Mouse (Mus musculus) heart, embryonic 15.5 days (tissue): ENCODE measurements around the gene Shank2. TPM values are rescaled to one million over a fixed set of nuclear protein-coding genes. Genes with fewer than 3 reads are reported as not detected.

Source experiments
- ATAC-seq: fragments of 200-750 bp; cut with Nextera tagmentation; replicated peaks from 2 replicates; pipeline ENCODE4 v1.8.0; 2017; ENCODE audit warnings: low read depth, moderate TSS enrichment; ENCODE audit not compliant: insufficient number of reproducible peaks, insufficient read depth, low FRiP score
- H3K27ac ChIP-seq: fragments of 300-500 bp; sonication (generic); 2 replicates; pipeline ENCODE4 v1.5.1; 2015; ENCODE audit warnings: mild to moderate bottlenecking, inconsistent platforms
- H3K27me3 ChIP-seq: fragments of 300-500 bp; sonication (generic); 2 replicates; pipeline ENCODE4 v1.6.1; 2015; ENCODE audit warnings: inconsistent platforms
- H3K36me3 ChIP-seq: fragments of 300-500 bp; sonication (generic); 2 replicates; pipeline ENCODE4 v1.6.1; 2015; ENCODE audit warnings: mild to moderate bottlenecking, inconsistent platforms
- H3K4me1 ChIP-seq: fragments of 300-500 bp; sonication (generic); replicated peaks from 2 replicates; pipeline ENCODE4 v1.6.1; 2015; ENCODE audit warnings: inconsistent platforms
- H3K4me2 ChIP-seq: fragments of 300-500 bp; sonication (generic); 2 replicates; pipeline ENCODE4 v1.6.1; 2015; ENCODE audit warnings: inconsistent platforms, mild to moderate bottlenecking, moderate library complexity
- H3K4me3 ChIP-seq: fragments of 300-500 bp; sonication (generic); 2 replicates; pipeline ENCODE4 v1.5.1; 2015; ENCODE audit warnings: mild to moderate bottlenecking, inconsistent platforms
- H3K9ac ChIP-seq: fragments of 300-500 bp; sonication (generic); 2 replicates; pipeline ENCODE4 v1.6.1; 2015; ENCODE audit warnings: mild to moderate bottlenecking, inconsistent platforms
- H3K9me3 ChIP-seq: fragments of 300-500 bp; sonication (generic); replicated peaks from 2 replicates; pipeline ENCODE4 v1.6.1; 2016; ENCODE audit warnings: inconsistent platforms
- WGBS: fragments of 180-500 bp; shearing (Covaris S2); methylation state at CpG from one replicate; pipeline ENCODE4 v1.1.7; 2015; ENCODE audit warnings: mixed read lengths; 5-methylcytosine and 5-hydroxymethylcytosine counted together
- polyA plus RNA-seq: library from polyadenylated mRNA; unstranded; fragments of >200 nt; fragmentation: Nextera tagmentation; extraction: Ambion mirVana; gene quantifications from 2 replicates; pipeline ENCODE4 v1.2.1, GENCODE M21; 2015

Shank2 gene
- polyA plus RNA-seq, 1 experiment from 2014 or later, result 0.50 TPM

DNA sequence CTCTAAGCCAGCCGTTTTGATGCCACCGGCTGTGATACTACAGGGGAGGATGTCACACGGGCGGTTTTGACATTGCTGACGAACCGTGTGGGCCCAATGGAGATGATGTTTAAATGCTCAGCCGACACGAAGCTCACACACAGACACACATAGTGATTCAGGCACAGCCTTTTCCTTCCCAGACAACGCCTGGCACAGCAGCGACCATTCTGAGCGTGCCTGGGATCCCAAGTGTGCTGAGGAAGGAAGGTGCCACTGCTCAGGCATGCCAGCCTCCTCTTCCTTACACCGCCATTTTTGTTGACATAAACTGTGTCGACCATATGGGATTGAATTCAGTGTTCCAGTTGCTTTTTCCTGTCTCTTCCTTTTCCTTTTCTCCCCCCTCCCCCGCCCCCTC is 172.6 kb downstream of the Shank2 start:
- no peak overlapping the region for H3K9ac ChIP-seq
- H3K36me3 ChIP-seq, result no peaks in the 10 kb centered on the region
- H3K27ac ChIP-seq, result no peak overlapping the region
- H3K9me3 ChIP-seq, result no peaks in the 10 kb centered on the region
- H3K27me3 ChIP-seq, result peaks cover 56% of the 10 kb centered on the region
- 78% methylated on average over 14 of the region's 14 CpGs for WGBS
- peaks cover 21% of the 10 kb centered on the region for H3K4me1 ChIP-seq
- no peak overlapping the region for H3K4me2 ChIP-seq
- ATAC-seq, result no peak
- no peak overlapping the region for H3K4me3 ChIP-seq

DNA sequence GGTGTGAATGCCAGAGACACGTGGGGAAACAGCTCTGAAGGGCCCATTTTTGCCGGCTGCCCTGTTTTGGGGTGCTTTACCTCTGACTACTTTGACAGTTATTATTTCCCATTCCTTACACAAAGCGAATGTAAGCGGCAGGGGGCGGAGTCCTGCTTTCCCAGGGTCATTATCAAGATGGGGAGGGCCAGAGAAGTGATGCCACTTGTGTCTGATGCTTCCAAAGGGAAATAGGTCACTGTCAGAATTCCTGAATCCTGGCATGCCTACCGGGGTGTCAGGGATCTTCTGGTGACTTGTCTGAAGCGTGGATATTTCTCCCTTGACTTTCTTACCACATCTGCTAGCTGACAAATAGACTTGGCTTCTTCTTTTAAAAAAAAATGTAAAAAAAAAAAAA is 173.3 kb downstream of the Shank2 start:
- Histone ChIP-seq H3K9me3 (no peaks in the 10 kb centered on the region), H3K9ac (no peak overlapping the region), H3K27ac (no peak overlapping the region), H3K36me3 (no peaks in the 10 kb centered on the region), H3K27me3 (peaks cover 56% of the 10 kb centered on the region), H3K4me3 (peak overlapping the region; percentile 43; the same call in 1 of the 2 replicates), H3K4me1 (peaks cover 18% of the 10 kb centered on the region), H3K4me2 (peak overlapping the region; percentile 76)
- ATAC-seq, result no peak
- 24% methylated on average over 7 of the region's 7 CpGs for WGBS

DNA sequence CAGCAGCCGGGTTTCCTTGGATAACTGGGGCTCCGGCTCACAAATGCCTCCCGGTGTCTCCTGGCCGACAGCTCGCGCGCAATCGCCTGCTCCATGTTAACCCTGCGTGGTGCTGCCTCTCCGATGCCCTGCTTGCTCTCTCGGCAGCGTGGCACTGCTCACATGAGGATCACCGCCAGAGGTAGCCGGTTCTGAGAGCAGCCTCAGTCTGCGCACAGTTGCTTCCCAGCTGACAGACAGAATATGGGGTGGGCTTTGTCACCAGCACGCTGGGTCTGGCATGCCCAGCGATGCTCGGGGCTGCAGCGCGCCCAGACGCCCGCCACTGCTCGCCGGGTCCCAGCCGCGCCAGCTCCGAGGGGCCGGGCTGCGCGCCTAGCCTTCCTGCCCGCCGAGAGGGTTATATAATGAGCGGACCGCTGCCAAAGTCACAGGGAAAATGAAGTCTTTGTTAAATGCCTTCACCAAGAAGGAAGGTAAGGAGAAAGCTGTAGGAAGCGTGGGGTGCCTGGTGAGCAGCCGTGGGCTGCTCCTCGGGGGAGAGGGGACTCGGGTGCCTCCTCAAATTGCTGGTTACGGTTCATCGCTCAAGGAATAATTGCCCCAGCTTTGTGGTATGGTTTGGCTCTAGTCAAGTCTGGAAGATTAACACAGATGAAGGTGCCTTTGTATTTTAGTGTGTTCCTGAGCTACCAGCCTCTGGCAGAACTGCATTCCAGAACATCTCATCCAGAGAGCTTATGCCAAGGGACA is 173.9 kb downstream of the Shank2 start:
- peak overlapping the region; percentile 43 for H3K4me3 ChIP-seq
- H3K36me3 ChIP-seq, result no peaks in the 10 kb centered on the region
- no peaks in the 10 kb centered on the region for H3K9me3 ChIP-seq
- H3K27ac ChIP-seq, result no peak overlapping the region
- no peak for ATAC-seq
- peaks cover 15% of the 10 kb centered on the region for H3K4me1 ChIP-seq
- peaks cover 58% of the 10 kb centered on the region for H3K27me3 ChIP-seq
- H3K9ac ChIP-seq, result peak overlapping the region; percentile 38
- WGBS, result 9% methylated on average over 40 of the region's 40 CpGs
- peak overlapping the region; percentile 76 for H3K4me2 ChIP-seq

DNA sequence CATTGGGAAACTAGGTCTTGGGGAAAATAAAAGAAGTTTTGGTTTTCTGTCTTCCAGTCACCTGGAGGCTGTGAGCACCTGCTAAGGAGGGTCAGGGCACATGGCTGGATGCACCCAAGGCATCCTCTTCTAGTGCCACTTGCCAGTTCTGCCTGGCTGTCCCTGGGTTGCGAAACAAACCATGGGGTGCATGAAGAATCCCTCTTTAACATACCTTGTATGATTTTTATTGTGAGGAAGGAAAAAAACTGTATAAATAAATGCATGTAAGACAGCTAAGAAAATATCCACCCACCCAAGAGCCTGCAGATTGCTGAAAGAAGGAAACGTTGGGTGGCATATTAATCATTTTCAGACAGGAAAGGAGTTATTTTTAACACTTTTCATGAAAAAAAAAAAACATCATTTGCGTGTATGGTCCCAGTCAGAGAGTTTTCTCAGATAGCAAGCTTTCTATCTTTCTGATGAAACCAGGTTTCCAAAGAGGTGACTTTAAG is 174.6 kb downstream of the Shank2 start:
- Histone ChIP-seq H3K4me2 (peak overlapping the region; percentile 76), H3K36me3 (no peaks in the 10 kb centered on the region), H3K4me1 (peaks cover 8% of the 10 kb centered on the region), H3K4me3 (peak overlapping the region; percentile 43; the same call in 1 of the 2 replicates), H3K9ac (no peak overlapping the region), H3K27me3 (peaks cover 58% of the 10 kb centered on the region), H3K27ac (no peak overlapping the region), H3K9me3 (no peaks in the 10 kb centered on the region)
- 61% methylated on average over 3 of the region's 3 CpGs for WGBS
- ATAC-seq, result no peak

DNA sequence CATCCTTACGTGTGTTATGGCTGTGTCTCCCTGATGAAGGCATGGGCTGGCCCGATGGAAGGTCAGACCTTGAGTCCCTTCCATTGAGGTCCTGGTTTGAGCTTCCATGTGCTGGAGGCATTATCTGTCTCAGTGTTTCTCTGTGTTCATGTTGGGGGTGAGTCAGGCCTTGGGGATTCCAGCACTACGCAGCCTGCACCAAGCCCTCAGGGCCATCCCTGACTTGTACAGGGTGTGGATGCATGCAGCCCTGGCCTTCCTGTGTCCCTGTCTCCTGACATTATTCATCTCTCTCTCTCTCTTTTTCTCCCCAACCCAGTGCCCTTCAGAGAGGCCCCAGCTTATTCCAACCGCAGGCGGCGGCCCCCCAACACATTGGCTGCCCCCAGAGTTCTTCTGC is 177.7 kb downstream of the Shank2 start:
- H3K4me1 ChIP-seq, result peaks cover 8% of the 10 kb centered on the region
- no peak overlapping the region for H3K4me2 ChIP-seq
- H3K9ac ChIP-seq, result no peak overlapping the region
- WGBS, result 90% methylated on average over 6 of the region's 6 CpGs
- no peak for ATAC-seq
- H3K27me3 ChIP-seq, result peaks cover 41% of the 10 kb centered on the region
- H3K27ac ChIP-seq, result no peak overlapping the region
- no peak overlapping the region for H3K4me3 ChIP-seq
- H3K36me3 ChIP-seq, result no peaks in the 10 kb centered on the region
- H3K9me3 ChIP-seq, result no peaks in the 10 kb centered on the region

DNA sequence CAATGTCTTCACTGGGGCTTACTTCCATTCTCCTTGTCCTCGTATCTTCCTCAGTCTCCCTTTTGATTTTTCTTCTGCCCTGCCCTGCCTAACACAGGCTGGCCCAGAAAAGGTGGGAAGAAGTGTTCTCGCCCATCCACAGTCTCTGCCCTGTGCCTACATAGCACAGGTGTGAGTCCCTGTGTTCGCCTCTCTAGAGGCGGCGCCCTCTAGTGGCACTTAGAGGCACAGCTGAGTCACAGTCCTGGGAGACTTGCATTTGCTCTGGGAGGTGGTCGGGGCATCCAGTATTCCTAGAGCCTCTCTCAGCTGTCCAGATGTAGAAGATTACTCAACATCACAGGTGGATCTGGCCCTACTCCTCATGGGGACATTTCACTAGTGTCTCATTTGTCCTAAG is 179.2 kb downstream of the Shank2 start:
- no peak overlapping the region for H3K4me2 ChIP-seq
- H3K27ac ChIP-seq, result no peak overlapping the region
- H3K9ac ChIP-seq, result no peak overlapping the region
- no peaks in the 10 kb centered on the region for H3K9me3 ChIP-seq
- peaks cover under 1% of the 10 kb centered on the region for H3K4me1 ChIP-seq
- peaks cover 26% of the 10 kb centered on the region for H3K27me3 ChIP-seq
- ATAC-seq, result no peak
- WGBS, result 18% methylated on average over 6 of the region's 6 CpGs
- no peak overlapping the region for H3K4me3 ChIP-seq
- H3K36me3 ChIP-seq, result no peaks in the 10 kb centered on the region

DNA sequence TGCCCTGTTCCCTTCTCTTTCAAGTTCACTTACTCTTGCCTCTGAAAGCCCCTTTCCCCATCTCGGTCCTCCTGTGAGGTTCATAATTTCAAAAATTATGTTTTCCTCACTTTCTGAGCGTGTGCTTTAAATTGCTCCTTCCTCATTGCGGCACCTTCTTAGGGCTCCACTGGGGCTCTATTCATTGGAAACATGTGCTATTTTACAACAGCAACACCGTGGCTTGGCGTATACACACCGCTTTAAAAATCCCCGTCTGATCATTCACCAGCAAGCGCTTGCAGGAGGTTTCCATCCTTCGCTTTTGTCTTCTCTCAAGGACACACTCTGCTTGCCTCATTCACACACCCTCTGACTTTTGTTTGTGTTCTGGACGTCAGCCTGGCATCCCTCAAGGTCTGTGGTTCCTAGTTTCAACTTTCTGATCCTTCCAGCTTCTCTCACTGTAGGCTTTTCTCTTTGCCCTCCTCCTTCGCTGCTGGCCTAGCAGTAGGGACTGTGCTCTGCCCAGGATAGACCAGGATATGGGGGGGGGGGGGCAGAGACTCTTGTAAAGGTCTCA is 186.2 kb downstream of the Shank2 start:
- no peak overlapping the region for H3K27ac ChIP-seq
- no peaks in the 10 kb centered on the region for H3K9me3 ChIP-seq
- H3K4me3 ChIP-seq, result no peak overlapping the region
- H3K4me2 ChIP-seq, result no peak overlapping the region
- 76% methylated on average over 11 of the region's 11 CpGs for WGBS
- no peaks in the 10 kb centered on the region for H3K27me3 ChIP-seq
- no peaks in the 10 kb centered on the region for H3K4me1 ChIP-seq
- no peaks in the 10 kb centered on the region for H3K36me3 ChIP-seq
- no peak overlapping the region for H3K9ac ChIP-seq
- ATAC-seq, result no peak

DNA sequence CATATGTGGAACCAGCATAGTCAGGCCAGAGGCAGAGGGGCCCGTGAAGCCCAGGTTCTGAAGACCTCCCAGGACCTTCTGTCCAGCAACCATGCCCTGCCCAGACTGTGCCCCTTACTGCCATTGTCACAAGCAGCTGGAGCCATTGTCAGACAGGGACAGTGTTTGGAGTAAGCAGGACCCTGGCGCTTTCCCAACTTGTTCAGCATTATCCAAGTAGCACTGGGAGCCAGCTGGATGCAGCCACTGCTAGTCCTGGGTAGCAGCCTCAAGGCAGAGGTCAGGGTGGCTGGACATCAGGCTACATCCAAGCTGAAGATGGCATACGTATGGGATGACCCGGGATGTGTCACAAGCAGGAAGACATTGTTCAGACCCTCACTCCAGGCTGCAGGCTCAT is 187.7 kb downstream of the Shank2 start:
- Histone ChIP-seq H3K4me1 (no peaks in the 10 kb centered on the region), H3K4me2 (no peak overlapping the region), H3K27ac (no peak overlapping the region), H3K9ac (no peak overlapping the region), H3K36me3 (no peaks in the 10 kb centered on the region), H3K27me3 (no peaks in the 10 kb centered on the region), H3K9me3 (no peaks in the 10 kb centered on the region), H3K4me3 (no peak overlapping the region)
- ATAC-seq, result no peak
- WGBS, result 78% methylated on average over 4 of the region's 4 CpGs

DNA sequence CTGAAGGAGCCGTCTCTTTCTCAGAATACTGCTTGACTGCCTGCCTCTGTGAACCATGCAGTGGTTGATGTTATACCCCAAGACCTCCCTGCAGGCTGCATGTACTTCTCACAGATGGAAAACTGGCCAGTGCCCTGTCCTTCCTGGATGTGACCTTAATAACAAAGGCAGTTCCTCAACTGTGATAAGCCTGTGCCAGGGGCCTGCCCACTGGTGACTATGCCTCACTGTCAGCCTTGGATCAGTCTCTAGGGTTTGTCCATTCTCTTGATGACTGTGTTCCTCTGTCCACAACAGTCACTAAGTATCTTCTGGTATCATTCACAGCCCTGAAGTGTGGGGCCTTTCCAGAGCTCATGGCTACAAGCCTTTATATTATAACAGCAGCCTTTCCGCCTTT is 196.8 kb downstream of the Shank2 start:
- no peak overlapping the region for H3K4me2 ChIP-seq
- no peaks in the 10 kb centered on the region for H3K27me3 ChIP-seq
- 75% methylated on average over 2 of the region's 2 CpGs for WGBS
- no peaks in the 10 kb centered on the region for H3K9me3 ChIP-seq
- ATAC-seq, result no peak
- H3K36me3 ChIP-seq, result no peaks in the 10 kb centered on the region
- H3K4me3 ChIP-seq, result no peak overlapping the region
- no peak overlapping the region for H3K27ac ChIP-seq
- no peak overlapping the region for H3K9ac ChIP-seq
- peaks cover 15% of the 10 kb centered on the region for H3K4me1 ChIP-seq

DNA sequence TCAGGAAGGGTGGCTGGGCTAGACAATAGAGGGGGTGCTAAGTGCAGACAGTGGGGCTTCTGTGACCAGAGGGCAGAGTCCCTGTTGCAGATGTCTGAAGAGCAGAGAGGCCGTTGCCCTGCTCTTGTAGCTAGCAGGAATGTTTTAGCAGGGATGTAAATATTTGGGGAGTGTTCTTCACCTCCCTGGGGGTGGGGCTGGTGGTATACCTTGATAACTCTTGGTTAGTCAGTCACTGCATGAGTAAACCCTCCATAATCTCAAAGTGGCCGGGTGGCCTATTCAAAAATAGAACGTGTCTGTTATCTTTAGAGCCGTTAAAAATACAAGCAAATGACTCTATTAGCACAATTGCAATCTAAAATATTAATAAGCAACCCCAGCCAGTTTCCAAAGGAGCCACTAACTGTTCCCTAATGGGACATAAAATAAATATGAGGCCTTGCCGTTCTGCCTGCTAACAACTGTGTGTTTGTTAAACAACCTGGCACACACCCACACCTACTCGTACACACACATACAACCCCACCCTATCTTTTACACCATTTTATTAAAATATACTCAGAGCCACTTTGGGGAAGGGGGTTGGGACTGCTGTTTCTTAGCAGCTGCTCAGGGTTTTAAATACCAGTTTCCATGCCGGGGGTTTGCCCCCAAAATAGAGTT is 200.4 kb downstream of the Shank2 start:
- H3K4me3 ChIP-seq, result no peak overlapping the region
- no peaks in the 10 kb centered on the region for H3K36me3 ChIP-seq
- H3K4me1 ChIP-seq, result peaks cover 21% of the 10 kb centered on the region
- ATAC-seq, result no peak
- H3K4me2 ChIP-seq, result no peak overlapping the region
- no peak overlapping the region for H3K27ac ChIP-seq
- WGBS, result 51% methylated on average over 7 of the region's 7 CpGs
- no peak overlapping the region for H3K9ac ChIP-seq
- H3K27me3 ChIP-seq, result peaks cover 3% of the 10 kb centered on the region
- H3K9me3 ChIP-seq, result no peaks in the 10 kb centered on the region

DNA sequence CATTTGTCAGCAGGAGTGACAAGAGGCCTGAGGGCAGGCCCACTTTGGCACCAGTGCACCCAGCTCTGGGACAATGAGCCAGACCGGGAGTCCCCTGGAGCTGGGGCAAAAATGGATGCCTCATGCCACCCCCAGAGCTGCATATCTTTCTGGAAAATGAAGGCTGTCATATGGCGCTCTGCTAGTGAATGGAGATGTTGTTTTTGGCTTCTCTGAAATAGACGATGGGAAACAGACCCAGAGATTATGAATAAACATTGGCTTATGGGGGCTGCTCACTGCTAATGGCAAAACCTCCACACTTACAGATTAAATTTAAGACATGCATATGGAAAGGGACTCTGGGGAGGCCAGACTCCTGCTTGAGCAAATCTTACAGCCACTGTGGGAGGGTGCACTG is 202.6 kb downstream of the Shank2 start:
- ATAC-seq, result 0 out of 2 replicates have a peak, but pooled peaks have one; percentile 14
- H3K27ac ChIP-seq, result no peak overlapping the region
- H3K9ac ChIP-seq, result no peak overlapping the region
- no peak overlapping the region for H3K4me3 ChIP-seq
- peaks cover 8% of the 10 kb centered on the region for H3K27me3 ChIP-seq
- H3K4me2 ChIP-seq, result no peak overlapping the region
- H3K4me1 ChIP-seq, result peaks cover 24% of the 10 kb centered on the region
- no peaks in the 10 kb centered on the region for H3K9me3 ChIP-seq
- no peaks in the 10 kb centered on the region for H3K36me3 ChIP-seq
- whole genome bisulfite sequencing, result 31% methylated on average over 3 of the region's 3 CpGs
